Mouse (Mus musculus) gastrocnemius, adult 2 months (tissue): ENCODE results near the gene Ddx19a. TPM values are rescaled to one million over a fixed set of nuclear protein-coding genes. Genes with fewer than 3 reads are reported as not detected.
"Not testable (repeated sequence)": the region's sequence is repeated elsewhere in the genome, so short reads cannot be mapped to it uniquely, and the experiment has no call there.

Experiments
- DNase-seq: peaks from one replicate; pipeline ENCODE4 v3.0.0; 2022
- H3K27ac ChIP-seq: fragments of 200-600 bp; 2 replicates; pipeline ENCODE4 v1.8.1; 2022; ENCODE audit warnings: mild to moderate bottlenecking
- H3K4me3 ChIP-seq: fragments of 200-600 bp; 2 replicates; pipeline ENCODE4 v1.8.1; 2022; ENCODE audit warnings: mild to moderate bottlenecking, moderate library complexity
- CTCF ChIP-seq: fragments of 200-600 bp; IDR thresholded peaks from 2 replicates; pipeline ENCODE4 v1.8.1; 2022; ENCODE audit warnings: antibody characterized with exemption, mild to moderate bottlenecking, moderate library complexity
- intact Hi-C: fragments of 180-260 bp; cut with DNase I; formaldehyde crosslinking; loops from one replicate; pipeline ENCODE4 v1.15.1; 2025
- total RNA-seq, 2 experiments: library from RNA; stranded (reverse); gene quantifications; 2 replicates each; pipeline ENCODE4 v1.2.3; 2021

Ddx19a gene
- total RNA-seq, 2 experiments from 2014 or later = 29.4 to 30.2 TPM

- Histone ChIP-seq H3K27ac (peak overlapping the region; percentile 91), H3K4me3 (peak overlapping the region; percentile 81)
- intact Hi-C loops = no loop called here
- TF ChIP-seq CTCF = no peak
- no peak for DNase-seq
Measured at GRCm38 (mm10) chr8:110996641-110997430, 764 bp downstream of the Ddx19a start.

- Histone ChIP-seq H3K27ac (peak overlapping the region; percentile 78), H3K4me3 (no peak overlapping the region)
- intact Hi-C loops = no loop called here
- peak; percentile 73 for DNase-seq
- no peak for TF ChIP-seq CTCF
Measured at GRCm38 (mm10) chr8:110990017-110990416, 7.6 kb downstream of the Ddx19a start.

- DNase-seq = no peak
- intact Hi-C loops = no loop called here
- H3K27ac ChIP-seq = no peak overlapping the region
- no peak for TF ChIP-seq CTCF
- no peak overlapping the region for H3K4me3 ChIP-seq
Measured at GRCm38 (mm10) chr8:110987805-110988744, 9.5 kb downstream of the Ddx19a start.

GRCm38 (mm10) chr8:110981304-110981703 lies 16.3 kb downstream of the Ddx19a start:
- Histone ChIP-seq H3K4me3 (no peak overlapping the region), H3K27ac (no peak overlapping the region)
- no peak for DNase-seq
- TF ChIP-seq CTCF = no peak
- intact Hi-C loops = no loop called here

GRCm38 (mm10) chr8:110977987-110978386 lies 19.6 kb downstream of the Ddx19a start:
- intact Hi-C loops, H3K27ac ChIP-seq: not testable (repeated sequence)

GRCm38 (mm10) chr8:110976532-110976931 lies 21.1 kb downstream of the Ddx19a start:
- H3K27ac ChIP-seq, DNase-seq, intact Hi-C loops, H3K4me3 ChIP-seq: not testable (repeated sequence)

More at GRCm38 (mm10) chr8:110977987-110978386, 19.6 kb downstream of the Ddx19a start:
- DNase-seq, H3K4me3 ChIP-seq: not testable (repeated sequence)

DNA sequence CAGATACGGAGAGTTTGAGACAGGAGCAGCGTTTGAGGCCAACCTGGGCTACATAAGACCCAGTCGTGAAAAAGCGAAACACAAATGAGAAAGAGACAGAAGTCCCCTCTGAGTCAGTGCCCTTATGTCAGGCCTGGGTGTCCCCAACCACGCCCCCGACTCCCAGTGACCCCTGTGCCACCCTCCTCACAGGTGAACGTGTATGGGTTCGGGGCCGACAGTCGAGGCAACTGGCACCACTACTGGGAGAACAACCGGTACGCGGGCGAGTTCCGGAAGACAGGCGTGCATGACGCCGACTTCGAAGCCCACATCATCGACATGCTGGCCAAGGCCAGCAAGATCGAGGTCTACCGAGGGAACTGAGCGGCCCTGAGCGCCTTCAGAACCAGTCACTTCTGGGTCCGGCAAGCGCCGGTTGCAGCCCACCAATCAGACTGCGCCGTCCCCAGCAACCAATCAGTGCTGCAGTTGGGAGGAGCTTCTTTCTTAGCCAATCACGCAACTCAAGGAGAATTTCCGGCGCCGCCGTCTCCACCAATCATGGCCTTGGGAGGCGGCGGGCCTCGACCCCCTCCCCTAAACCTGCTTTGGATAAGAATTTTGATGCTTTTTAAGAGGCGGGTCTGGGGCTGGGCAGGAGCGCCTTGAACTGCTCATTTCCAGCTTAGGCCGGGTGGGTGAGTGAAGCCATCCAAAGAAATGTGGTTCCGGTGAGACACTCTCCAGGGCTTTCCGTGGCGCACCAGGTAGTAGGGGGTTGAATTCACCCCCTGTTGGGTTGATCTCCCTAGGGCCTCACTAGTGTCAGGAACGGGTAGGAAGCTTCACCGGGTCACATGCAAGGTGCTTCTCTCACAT lies 27.5 kb downstream of the Ddx19a start:
- Histone ChIP-seq H3K27ac (peak overlapping the region; percentile 71), H3K4me3 (peak overlapping the region; percentile 76)
- TF ChIP-seq CTCF = no peak
- peak; percentile 88 for DNase-seq
- intact Hi-C loops = loop anchor here (5.0 kb wide), 1 partner anchor 53 kb away; the partner anchor contains the start of gene St3gal2

DNA sequence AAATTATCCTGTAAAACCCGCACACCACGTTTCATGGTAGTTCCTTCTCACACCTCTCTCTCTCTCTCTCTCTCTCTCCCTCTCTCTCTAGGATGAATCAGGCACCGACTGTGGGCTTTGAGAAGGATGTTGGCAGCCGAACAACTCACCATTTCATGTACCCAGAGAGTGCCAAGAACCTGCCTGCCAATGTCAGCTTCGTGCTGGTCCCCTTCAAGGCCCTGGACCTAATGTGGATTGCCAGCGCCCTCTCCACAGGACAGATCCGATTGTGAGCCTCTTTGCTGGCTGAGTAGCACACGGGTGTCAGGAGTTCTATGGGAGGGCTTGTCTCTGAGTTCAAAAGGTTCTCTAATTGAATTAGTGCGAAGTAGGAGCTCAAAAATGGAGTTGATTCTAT lies 30.3 kb downstream of the Ddx19a start:
- no peak overlapping the region for H3K4me3 ChIP-seq
- DNase-seq = no peak
- no peak overlapping the region for H3K27ac ChIP-seq
- no peak for TF ChIP-seq CTCF
- intact Hi-C loops = loop anchor here (5.0 kb wide), 1 partner anchor 50 kb away; the partner anchor contains the start of gene St3gal2

DNA sequence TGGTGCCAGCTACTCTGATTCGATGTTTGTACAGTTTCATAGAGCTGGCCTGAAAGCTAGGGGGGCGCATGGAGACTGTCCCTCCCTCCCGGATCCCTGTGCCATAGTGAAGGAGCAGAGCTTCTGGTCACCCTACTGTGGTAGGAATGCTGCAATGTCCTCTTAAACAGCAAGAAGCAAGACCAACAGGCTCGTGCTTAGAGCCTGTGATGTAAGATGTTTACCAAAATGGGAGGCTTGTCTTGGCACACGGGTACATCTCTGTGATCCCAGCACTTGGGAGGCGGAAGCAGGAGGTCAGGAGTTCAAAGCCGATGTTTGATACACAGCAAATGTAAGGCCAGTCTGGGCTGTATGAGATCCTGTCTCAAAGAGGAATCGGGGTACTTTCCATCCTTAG lies 31.0 kb downstream of the Ddx19a start:
- no peak for TF ChIP-seq CTCF
- no peak for DNase-seq
- Histone ChIP-seq H3K27ac (peak overlapping the region; percentile 43), H3K4me3 (no peak overlapping the region)
- intact Hi-C loops = loop anchor here (5.0 kb wide), 1 partner anchor 49 kb away; the partner anchor contains the start of gene St3gal2

DNA sequence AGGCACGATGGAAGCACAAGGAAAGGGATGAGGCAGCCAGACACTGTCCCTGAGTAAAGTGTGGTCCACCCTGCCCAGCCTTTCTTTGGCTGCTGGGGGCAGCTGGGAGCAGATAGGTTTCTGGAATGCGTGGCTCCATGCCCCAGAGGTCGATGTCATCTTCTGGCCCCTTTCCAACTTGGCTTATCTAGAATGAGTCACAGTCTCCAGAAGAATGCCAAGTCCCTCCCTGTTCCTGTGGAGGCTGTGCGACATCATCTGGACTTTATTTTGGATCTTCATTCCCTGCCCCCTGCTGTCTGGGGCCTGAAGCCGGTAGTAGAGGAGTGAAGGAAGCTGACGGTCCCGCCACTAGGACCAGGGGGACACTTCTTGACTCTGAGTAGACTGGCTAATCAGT lies 32.0 kb downstream of the Ddx19a start:
- Histone ChIP-seq H3K4me3 (peak overlapping the region; percentile 19; the same call in 1 of the 2 replicates), H3K27ac (peak overlapping the region; percentile 43)
- peak; percentile 79 for DNase-seq
- peak; percentile 64 for TF ChIP-seq CTCF
- intact Hi-C loops = loop anchor here (5.0 kb wide), 1 partner anchor 48 kb away; the partner anchor contains the start of gene St3gal2

- no peak for TF ChIP-seq CTCF
- no peak for DNase-seq
- Histone ChIP-seq H3K4me3 (no peak overlapping the region), H3K27ac (no peak overlapping the region)
- intact Hi-C loops = loop anchor here (5.0 kb wide), 1 partner anchor 47 kb away; the partner anchor contains the start of gene St3gal2
Measured at GRCm38 (mm10) chr8:110964666-110965065, 32.9 kb downstream of the Ddx19a start.

GRCm38 (mm10) chr8:110963051-110963450 lies 34.5 kb downstream of the Ddx19a start:
- no peak overlapping the region for H3K4me3 ChIP-seq
- TF ChIP-seq CTCF = no peak
- intact Hi-C loops = no loop called here
- no peak for DNase-seq
- H3K27ac ChIP-seq = no peak overlapping the region
